Mouse (Mus musculus) C2C12 (cell line): ENCODE measurements around the gene Gm44805.

Experiments
- CEBPB ChIP-seq: IDR thresholded peaks from one replicate; pipeline ENCODE4 v1.6.1; 2011; ENCODE audit warnings: low read depth, mild to moderate bottlenecking, control low read depth, moderate library complexity
- CTCF ChIP-seq: IDR thresholded peaks from one replicate; pipeline ENCODE4 v1.5.1; 2011; ENCODE audit not compliant: control insufficient read depth, insufficient read depth, insufficient read length
- FOSL1 ChIP-seq: IDR thresholded peaks from one replicate; pipeline ENCODE4 v1.8.0; 2011; ENCODE audit warnings: mild to moderate bottlenecking, low read length; ENCODE audit not compliant: poor library complexity, insufficient read depth, severe bottlenecking
- MAX ChIP-seq: IDR thresholded peaks from one replicate; pipeline ENCODE4 v1.6.1; 2011; ENCODE audit warnings: mild to moderate bottlenecking, control low read depth
- MYOD1 ChIP-seq: IDR thresholded peaks from one replicate; pipeline ENCODE4 v1.6.1; 2011; ENCODE audit warnings: low read depth; ENCODE audit not compliant: control insufficient read depth, insufficient read length
- MYOG ChIP-seq: IDR thresholded peaks from one replicate; pipeline ENCODE4 v1.6.1; 2011; ENCODE audit not compliant: control insufficient read depth, insufficient read length; ENCODE audit errors: extremely low read depth
- USF1 ChIP-seq: IDR thresholded peaks from one replicate; pipeline ENCODE4 v1.6.1; 2011; ENCODE audit warnings: low read depth, mild to moderate bottlenecking, control low read depth, moderate library complexity

DNA sequence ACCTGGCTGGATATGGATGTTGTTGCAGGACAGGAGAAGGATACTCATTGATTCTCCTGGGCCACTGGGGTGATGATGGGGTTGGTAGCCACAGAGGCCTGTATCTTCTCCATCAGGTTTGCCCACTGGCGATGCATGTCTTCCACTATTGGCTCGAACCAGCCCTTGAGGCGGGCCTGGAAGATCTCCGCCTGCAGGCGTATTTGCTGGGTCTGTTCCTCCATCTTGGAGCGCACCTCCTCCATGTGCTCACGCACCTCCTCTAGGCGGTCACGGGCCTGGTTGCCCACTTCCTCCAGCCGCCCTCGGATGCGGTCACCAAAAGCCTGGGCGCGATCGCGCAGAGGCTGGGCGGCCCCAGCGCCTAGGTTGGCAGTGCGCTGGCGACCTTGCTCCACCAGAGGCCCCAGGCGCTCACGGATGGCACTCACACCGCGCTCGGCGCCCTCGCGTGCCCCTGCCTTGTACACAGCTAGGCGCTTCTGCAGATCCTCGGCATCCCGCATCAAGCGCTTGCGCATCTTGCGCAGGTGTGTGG, 15.2 kb upstream of the Gm44805 start:
- TF ChIP-seq CTCF (no peak), MAX (no peak), MYOD1 (no peak), USF1 (no peak), FOSL1 (no peak), CEBPB (no peak), MYOG (no peak)
